Mouse (Mus musculus): Measurements from ENCODE around the gene Spink2. TPM values are rescaled to one million over a fixed set of nuclear protein-coding genes. Genes with fewer than 3 reads are reported as not detected.

Gene Spink2
- polyA plus RNA-seq (2014; fragmentation: Nextera tagmentation; extraction: Ambion mirVana) = 1.3 TPM in 2 replicates

DNA sequence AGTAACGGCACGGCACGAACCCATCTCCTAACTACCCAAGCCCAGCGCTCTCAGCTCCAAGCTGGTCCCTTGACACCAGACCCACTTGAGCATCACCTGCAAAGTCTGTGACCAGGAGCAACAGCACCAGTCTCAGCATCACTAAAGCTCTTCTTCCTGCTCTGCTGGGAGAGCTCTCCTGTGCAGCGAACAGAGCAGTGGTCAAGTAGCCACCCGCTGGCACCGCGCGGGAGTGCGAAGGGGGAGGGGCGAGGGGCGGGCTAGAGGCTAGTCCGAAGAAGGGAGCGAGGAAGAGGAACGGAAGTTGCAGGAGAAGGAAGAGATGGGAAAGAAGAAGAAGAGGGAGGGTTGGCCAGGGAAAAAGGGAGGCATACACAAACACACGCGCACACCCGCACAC is at the start of gene Spink2:
Gene Spink2, minus strand, starts transcription at position 236 of the 400 bp plus-strand sequence.
- Histone ChIP-seq H3K27me3 (ENCODE audit: control insufficient read depth, insufficient read depth, low read length) (no peaks in the 10 kb centered on the region), H3K4me1 (ENCODE audit: control insufficient read depth, insufficient read depth, low read length) (no peaks in the 10 kb centered on the region; the same call in 1 of the 2 replicates), H3K36me3 (replicated peaks; ENCODE audit: control insufficient read depth, insufficient read depth, low read depth, low read length) (no peaks in the 10 kb centered on the region), H3K9ac (replicated peaks; ENCODE audit: low read length) (peak within 1 kb of the TSS; percentile 18; the same call in 1 of the 2 replicates), H3K4me2 (ENCODE audit: low read depth, low read length) (peak within 1 kb of the TSS; percentile 78), H3K4me3 (ENCODE audit: low read depth, low read length) (peak within 1 kb of the TSS; percentile 30), H3K27ac (replicated peaks; ENCODE audit: low read depth, low read length) (no peak within 1 kb of the TSS), H3K9me3 (replicated peaks; ENCODE audit: control insufficient read depth, low read length) (no peaks in the 10 kb centered on the region)
- ATAC-seq (replicated peaks; ENCODE audit: insufficient number of reproducible peaks, low FRiP score, low TSS enrichment, low read depth) = no peak; the same call in 1 of the 2 replicates
- 3% methylated on average over 18 of the region's 18 CpGs for WGBS
- DNase-seq (ENCODE audit: low spot score) = peak; percentile 74

DNA sequence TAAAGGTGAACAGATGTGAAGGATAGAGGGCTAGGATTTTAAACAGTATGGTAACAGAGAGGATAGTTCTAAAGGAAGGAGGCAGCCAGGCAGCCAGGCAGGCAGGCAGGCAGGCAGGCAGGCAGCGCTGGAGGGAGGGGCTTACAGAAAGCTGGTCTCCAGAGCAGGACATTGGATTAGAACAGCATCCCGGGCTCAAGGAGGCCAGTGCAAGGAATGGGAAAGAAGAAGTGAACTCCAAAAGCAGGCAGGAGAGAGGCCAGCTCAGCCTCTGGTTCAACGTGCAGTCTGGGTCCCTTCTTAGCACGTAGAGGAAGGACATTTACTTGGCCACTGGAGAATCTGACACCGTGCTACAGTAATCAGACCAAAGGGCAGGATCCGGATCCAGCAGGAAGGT is 48.9 kb upstream of the Spink2 start:
- DNase-seq (ENCODE audit: low spot score) (no peak), ATAC-seq (replicated peaks; ENCODE audit: insufficient number of reproducible peaks, low FRiP score, low TSS enrichment, low read depth) (no peak)
- 47% methylated on average over 6 of the region's 6 CpGs for WGBS
- H3K27ac ChIP-seq (replicated peaks; ENCODE audit: low read depth, low read length) = no peak overlapping the region
- no peaks in the 10 kb centered on the region for H3K36me3 ChIP-seq (replicated peaks; ENCODE audit: control insufficient read depth, insufficient read depth, low read depth, low read length)
- no peak overlapping the region for H3K9ac ChIP-seq (replicated peaks; ENCODE audit: low read length)
- H3K4me3 ChIP-seq (ENCODE audit: low read depth, low read length) = no peak overlapping the region
- no peaks in the 10 kb centered on the region for H3K27me3 ChIP-seq (ENCODE audit: control insufficient read depth, insufficient read depth, low read length)
- H3K4me1 ChIP-seq (ENCODE audit: control insufficient read depth, insufficient read depth, low read length) = no peaks in the 10 kb centered on the region
- no peaks in the 10 kb centered on the region for H3K9me3 ChIP-seq (replicated peaks; ENCODE audit: control insufficient read depth, low read length)
- no peak overlapping the region for H3K4me2 ChIP-seq (ENCODE audit: low read depth, low read length)

DNA sequence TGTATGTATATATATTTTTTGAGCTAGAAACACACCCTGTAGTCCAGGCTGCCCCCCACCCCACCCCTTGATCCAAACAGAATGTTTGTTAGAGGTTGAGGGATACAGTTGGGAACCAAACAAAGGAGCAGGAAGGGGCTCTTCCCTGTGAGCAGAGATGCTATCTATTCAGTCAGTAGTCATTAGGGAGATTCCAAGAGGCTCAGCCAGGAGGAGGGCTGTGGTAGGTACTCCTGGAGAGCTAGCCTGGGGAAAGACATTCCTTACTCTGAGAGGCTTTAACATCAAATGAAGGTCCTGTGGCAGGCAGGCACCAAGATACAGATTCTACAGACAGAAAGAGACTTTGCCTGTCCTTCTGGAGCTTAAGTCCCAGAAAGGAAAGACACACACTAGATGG is 48.0 kb upstream of the Spink2 start:
- no peaks in the 10 kb centered on the region for H3K27me3 ChIP-seq (ENCODE audit: control insufficient read depth, insufficient read depth, low read length)
- DNase-seq (ENCODE audit: low spot score) = no peak
- no peak overlapping the region for H3K27ac ChIP-seq (replicated peaks; ENCODE audit: low read depth, low read length)
- no peaks in the 10 kb centered on the region for H3K4me1 ChIP-seq (ENCODE audit: control insufficient read depth, insufficient read depth, low read length)
- H3K4me2 ChIP-seq (ENCODE audit: low read depth, low read length) = no peak overlapping the region
- no peak overlapping the region for H3K4me3 ChIP-seq (ENCODE audit: low read depth, low read length)
- no peak overlapping the region for H3K9ac ChIP-seq (replicated peaks; ENCODE audit: low read length)
- H3K36me3 ChIP-seq (replicated peaks; ENCODE audit: control insufficient read depth, insufficient read depth, low read depth, low read length) = no peaks in the 10 kb centered on the region
- no peak for ATAC-seq (replicated peaks; ENCODE audit: insufficient number of reproducible peaks, low FRiP score, low TSS enrichment, low read depth)
- no peaks in the 10 kb centered on the region for H3K9me3 ChIP-seq (replicated peaks; ENCODE audit: control insufficient read depth, low read length)

DNA sequence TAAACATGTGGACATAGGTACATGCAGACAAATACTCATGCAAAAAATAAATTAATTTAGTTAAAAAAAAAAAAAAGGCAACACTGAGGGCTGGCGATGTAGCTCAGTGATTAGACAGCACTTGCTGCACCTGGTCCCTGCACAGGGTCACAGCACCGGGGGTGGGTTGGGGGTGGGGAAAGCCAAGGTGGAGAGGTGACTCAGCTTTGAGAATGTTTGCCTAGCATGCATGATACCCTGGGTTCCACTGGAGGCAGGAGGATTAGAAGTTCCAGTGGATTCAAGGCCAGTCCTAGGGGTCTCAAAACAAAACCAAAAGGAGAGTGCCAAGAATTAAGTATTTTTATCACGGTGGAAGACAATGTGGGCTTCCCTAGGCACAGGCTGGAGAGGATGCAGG is 46.3 kb upstream of the Spink2 start:
- WGBS = 84% methylated on average over 3 of the region's 3 CpGs

DNA sequence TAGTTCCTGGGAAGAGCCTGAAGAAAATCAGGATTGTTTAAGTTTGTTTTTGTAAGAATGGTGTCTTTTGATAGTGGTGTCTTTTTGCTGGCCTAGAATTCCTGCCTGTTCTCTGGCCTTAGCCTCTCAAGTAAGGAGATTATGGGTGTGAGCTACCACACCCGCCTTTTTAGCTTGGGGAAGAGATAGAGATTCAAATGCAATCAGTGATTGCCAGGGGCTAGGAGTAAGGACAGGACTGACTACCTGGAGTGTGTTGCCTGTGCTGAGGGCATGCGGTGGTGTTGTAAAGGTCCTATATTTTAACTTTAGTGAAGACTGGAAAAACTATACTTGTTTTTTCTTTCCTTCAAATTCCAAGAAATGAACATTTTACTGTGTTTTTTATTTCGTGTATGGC is 43.1 kb upstream of the Spink2 start:
- H3K4me3 ChIP-seq (ENCODE audit: low read depth, low read length) = no peak overlapping the region
- WGBS = 61% methylated on average over 3 of the region's 3 CpGs

More for the DNA sequence above, 46.3 kb upstream of the Spink2 start:
- H3K4me1 ChIP-seq (ENCODE audit: control insufficient read depth, insufficient read depth, low read length) = no peaks in the 10 kb centered on the region
- H3K9ac ChIP-seq (replicated peaks; ENCODE audit: low read length) = no peak overlapping the region
- H3K27ac ChIP-seq (replicated peaks; ENCODE audit: low read depth, low read length) = no peak overlapping the region
- no peak overlapping the region for H3K4me3 ChIP-seq (ENCODE audit: low read depth, low read length)
- no peaks in the 10 kb centered on the region for H3K9me3 ChIP-seq (replicated peaks; ENCODE audit: control insufficient read depth, low read length)
- ATAC-seq (replicated peaks; ENCODE audit: insufficient number of reproducible peaks, low FRiP score, low TSS enrichment, low read depth) (no peak), DNase-seq (ENCODE audit: low spot score) (no peak)
- H3K4me2 ChIP-seq (ENCODE audit: low read depth, low read length) = no peak overlapping the region
- H3K36me3 ChIP-seq (replicated peaks; ENCODE audit: control insufficient read depth, insufficient read depth, low read depth, low read length) = no peaks in the 10 kb centered on the region
- H3K27me3 ChIP-seq (ENCODE audit: control insufficient read depth, insufficient read depth, low read length) = no peaks in the 10 kb centered on the region

DNA sequence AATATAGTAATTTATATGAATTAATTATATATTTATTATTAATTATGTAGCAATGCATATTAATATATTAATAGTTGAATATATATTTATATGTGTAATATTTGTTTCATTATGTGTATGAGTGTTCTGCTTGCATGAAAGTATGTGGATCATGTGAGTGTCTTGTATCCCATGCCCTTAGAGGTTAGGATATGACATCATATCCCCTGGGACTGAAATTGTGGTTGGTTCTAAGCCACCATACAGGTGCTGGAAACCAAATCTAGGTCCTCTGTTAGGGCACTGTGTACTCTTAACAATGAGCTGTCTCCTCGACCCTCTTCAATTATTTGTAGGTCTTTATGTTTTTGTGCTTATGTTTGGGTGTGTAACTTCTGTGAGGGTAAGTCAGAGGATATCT is 41.9 kb upstream of the Spink2 start:
- H3K36me3 ChIP-seq (replicated peaks; ENCODE audit: control insufficient read depth, insufficient read depth, low read depth, low read length) = no peaks in the 10 kb centered on the region

More for the DNA sequence above, 43.1 kb upstream of the Spink2 start:
- Histone ChIP-seq H3K27me3 (ENCODE audit: control insufficient read depth, insufficient read depth, low read length) (no peaks in the 10 kb centered on the region), H3K9me3 (replicated peaks; ENCODE audit: control insufficient read depth, low read length) (no peaks in the 10 kb centered on the region), H3K4me1 (ENCODE audit: control insufficient read depth, insufficient read depth, low read length) (no peaks in the 10 kb centered on the region), H3K27ac (replicated peaks; ENCODE audit: low read depth, low read length) (no peak overlapping the region), H3K9ac (replicated peaks; ENCODE audit: low read length) (no peak overlapping the region), H3K4me2 (ENCODE audit: low read depth, low read length) (no peak overlapping the region), H3K36me3 (replicated peaks; ENCODE audit: control insufficient read depth, insufficient read depth, low read depth, low read length) (no peaks in the 10 kb centered on the region)
- DNase-seq (ENCODE audit: low spot score) (no peak), ATAC-seq (replicated peaks; ENCODE audit: insufficient number of reproducible peaks, low FRiP score, low TSS enrichment, low read depth) (no peak)

DNA sequence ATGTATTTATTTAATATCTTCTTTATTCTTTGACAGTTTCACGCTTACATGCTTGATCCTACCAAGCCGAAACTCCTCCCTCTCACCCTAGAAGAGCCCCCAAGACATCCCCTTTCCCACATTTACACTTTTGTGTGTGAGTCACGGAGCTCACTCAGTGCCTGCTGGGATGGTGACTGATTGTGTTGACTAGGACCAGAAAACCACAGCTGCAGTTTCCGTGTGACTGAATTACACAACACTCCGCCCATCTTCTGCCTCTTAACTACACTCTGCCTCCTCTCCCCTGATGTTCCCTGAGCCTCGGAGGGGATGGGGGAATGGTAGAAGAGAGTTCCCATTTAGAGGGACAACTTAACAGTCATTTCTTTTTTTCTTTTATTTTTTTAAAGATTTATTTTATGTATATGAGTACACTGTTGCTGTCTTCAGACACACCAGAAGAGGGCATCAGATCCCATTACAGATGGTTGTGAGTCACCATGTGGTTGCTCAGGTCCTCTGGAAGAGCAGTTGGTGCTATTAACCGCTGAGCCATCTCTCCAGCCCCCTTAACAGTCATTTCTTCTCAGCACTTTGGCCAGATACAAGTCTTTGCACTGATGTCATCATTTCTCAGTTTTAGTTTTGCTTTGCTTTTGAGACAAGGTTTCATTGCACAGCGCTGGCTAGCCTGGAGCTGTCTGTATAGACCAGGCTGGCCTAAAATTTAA is 41.0 kb upstream of the Spink2 start:
- Histone ChIP-seq H3K9ac (replicated peaks; ENCODE audit: low read length) (no peak overlapping the region), H3K9me3 (replicated peaks; ENCODE audit: control insufficient read depth, low read length) (no peaks in the 10 kb centered on the region), H3K27me3 (ENCODE audit: control insufficient read depth, insufficient read depth, low read length) (no peaks in the 10 kb centered on the region), H3K4me3 (ENCODE audit: low read depth, low read length) (no peak overlapping the region), H3K27ac (replicated peaks; ENCODE audit: low read depth, low read length) (no peak overlapping the region), H3K4me1 (ENCODE audit: control insufficient read depth, insufficient read depth, low read length) (no peaks in the 10 kb centered on the region), H3K36me3 (replicated peaks; ENCODE audit: control insufficient read depth, insufficient read depth, low read depth, low read length) (no peaks in the 10 kb centered on the region), H3K4me2 (ENCODE audit: low read depth, low read length) (no peak overlapping the region)
- WGBS = 67% methylated on average over 8 of the region's 8 CpGs
- ATAC-seq (replicated peaks; ENCODE audit: insufficient number of reproducible peaks, low FRiP score, low TSS enrichment, low read depth) (no peak), DNase-seq (ENCODE audit: low spot score) (no peak)

More for the DNA sequence above, 41.9 kb upstream of the Spink2 start:
- no peaks in the 10 kb centered on the region for H3K9me3 ChIP-seq (replicated peaks; ENCODE audit: control insufficient read depth, low read length)
- no peaks in the 10 kb centered on the region for H3K4me1 ChIP-seq (ENCODE audit: control insufficient read depth, insufficient read depth, low read length)
- no peak overlapping the region for H3K27ac ChIP-seq (replicated peaks; ENCODE audit: low read depth, low read length)
- DNase-seq (ENCODE audit: low spot score) (no peak), ATAC-seq (replicated peaks; ENCODE audit: insufficient number of reproducible peaks, low FRiP score, low TSS enrichment, low read depth) (no peak)
- no peak overlapping the region for H3K4me2 ChIP-seq (ENCODE audit: low read depth, low read length)
- WGBS = 75% methylated on average over 1 of the region's 1 CpGs
- no peak overlapping the region for H3K4me3 ChIP-seq (ENCODE audit: low read depth, low read length)
- H3K27me3 ChIP-seq (ENCODE audit: control insufficient read depth, insufficient read depth, low read length) = no peaks in the 10 kb centered on the region
- H3K9ac ChIP-seq (replicated peaks; ENCODE audit: low read length) = no peak overlapping the region

DNA sequence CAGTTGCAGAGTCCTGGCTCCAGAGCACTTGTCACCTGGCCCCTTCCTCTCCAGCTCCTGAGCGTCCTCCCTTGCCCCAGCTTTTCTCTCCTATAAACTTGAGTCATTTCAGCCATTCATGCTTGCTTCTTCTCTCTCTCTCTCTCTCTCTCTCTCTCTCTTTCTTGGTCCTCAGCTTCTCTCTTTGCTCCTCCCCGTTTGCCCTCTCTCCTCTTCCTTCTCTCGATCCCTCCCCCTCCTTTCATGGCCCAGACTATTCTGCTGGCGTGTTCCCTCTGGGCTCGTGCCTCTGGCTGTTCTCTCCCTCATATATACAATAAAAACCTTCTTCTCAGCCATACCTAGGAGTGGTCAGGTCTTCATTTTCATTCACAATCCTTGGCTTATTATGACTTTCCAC is 40.4 kb upstream of the Spink2 start:
- 55% methylated on average over 5 of the region's 5 CpGs for WGBS
- Histone ChIP-seq H3K9ac (replicated peaks; ENCODE audit: low read length) (no peak overlapping the region), H3K27me3 (ENCODE audit: control insufficient read depth, insufficient read depth, low read length) (no peaks in the 10 kb centered on the region), H3K4me3 (ENCODE audit: low read depth, low read length) (no peak overlapping the region), H3K36me3 (replicated peaks; ENCODE audit: control insufficient read depth, insufficient read depth, low read depth, low read length) (no peaks in the 10 kb centered on the region), H3K27ac (replicated peaks; ENCODE audit: low read depth, low read length) (no peak overlapping the region), H3K4me1 (ENCODE audit: control insufficient read depth, insufficient read depth, low read length) (no peaks in the 10 kb centered on the region), H3K9me3 (replicated peaks; ENCODE audit: control insufficient read depth, low read length) (no peaks in the 10 kb centered on the region), H3K4me2 (ENCODE audit: low read depth, low read length) (no peak overlapping the region)
- ATAC-seq (replicated peaks; ENCODE audit: insufficient number of reproducible peaks, low FRiP score, low TSS enrichment, low read depth) = no peak
- DNase-seq (ENCODE audit: low spot score) = no peak
